Mouse (Mus musculus) adrenal gland, postnatal 10 days (tissue): ENCODE results near the gene Mx1. TPM values are rescaled to one million over a fixed set of nuclear protein-coding genes. Genes with fewer than 3 reads are reported as not detected.

Experiments used
- DNase-seq: peaks from one replicate; pipeline ENCODE4 v3.0.0; 2021; ENCODE audit warnings: mixed read lengths
- total RNA-seq, 2 experiments: library from RNA; stranded (reverse); gene quantifications; 2 replicates each; pipeline ENCODE4 v1.2.3; 2021

The Mx1 gene
- total RNA-seq, 2 experiments from 2014 or later: 0.61 to 1.7 TPM

DNA sequence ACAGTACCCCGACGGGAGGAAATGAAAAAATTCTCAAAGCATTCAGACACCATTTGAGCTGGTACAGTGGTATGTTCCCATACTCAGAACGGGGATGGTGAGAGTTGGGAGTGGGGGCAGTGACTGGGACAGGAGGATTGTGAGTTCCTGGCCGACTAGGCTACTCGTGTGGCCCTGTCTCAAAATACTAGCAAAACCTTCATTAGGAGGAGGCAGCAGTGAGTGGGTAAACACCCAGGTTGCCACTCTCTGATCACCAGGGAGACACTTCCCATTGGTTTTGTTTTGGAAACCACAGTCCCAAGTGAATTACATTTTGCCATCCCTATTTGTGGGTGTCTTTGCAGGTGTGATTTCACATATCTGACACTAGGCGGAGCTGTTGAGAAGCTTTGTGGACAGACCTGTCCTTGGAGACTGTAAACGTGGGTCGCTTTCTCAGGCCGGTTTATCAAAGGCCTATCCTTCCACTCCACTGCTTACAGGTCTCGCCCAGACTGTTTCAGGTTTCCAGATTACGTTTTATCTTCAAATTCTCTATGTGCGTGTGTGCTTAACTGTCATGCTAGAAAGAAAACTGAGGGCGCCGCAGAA lies 18.9 kb downstream of the Mx1 start:
- DNase-seq: peak; percentile 52

DNA sequence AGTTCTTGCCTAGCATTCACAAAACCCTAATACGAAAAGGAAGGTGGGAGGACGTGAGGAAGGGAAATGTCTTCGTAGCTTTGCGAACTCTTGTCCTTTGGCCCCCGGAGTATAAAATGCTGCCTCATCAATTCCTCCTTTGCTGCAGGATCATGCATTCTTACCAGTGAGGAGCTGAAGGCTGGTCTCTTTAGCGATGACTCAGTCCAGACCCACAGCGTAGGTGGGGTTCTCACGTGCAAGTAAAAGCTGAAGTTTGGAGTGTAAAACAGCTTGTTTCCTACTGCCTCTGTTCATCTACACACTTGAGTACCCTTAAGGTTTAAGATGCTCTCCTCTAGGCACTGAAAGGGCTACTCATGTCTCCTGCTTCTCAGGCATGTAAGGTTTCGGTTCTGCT lies 20.7 kb downstream of the Mx1 start:
- no peak for DNase-seq

DNA sequence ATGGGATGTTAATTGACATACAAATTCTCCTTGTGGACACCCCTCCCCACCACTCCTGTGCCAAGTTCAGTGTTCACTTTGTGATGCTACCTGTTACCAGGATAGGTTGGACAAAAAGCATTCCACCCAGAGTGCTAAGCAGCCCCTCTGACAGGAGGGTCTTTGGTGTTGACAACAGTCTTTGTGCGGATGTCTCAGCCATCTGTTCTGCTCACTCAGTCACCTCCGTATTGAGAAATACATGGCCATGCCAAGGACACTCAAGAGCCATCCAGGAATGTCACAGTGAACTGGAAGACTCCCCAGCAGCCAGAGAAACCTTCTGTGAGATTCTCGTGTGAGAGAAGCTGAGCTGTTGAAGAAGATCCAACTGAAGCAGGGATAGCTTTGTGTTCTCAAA lies 24.5 kb downstream of the Mx1 start:
- DNase-seq: no peak

DNA sequence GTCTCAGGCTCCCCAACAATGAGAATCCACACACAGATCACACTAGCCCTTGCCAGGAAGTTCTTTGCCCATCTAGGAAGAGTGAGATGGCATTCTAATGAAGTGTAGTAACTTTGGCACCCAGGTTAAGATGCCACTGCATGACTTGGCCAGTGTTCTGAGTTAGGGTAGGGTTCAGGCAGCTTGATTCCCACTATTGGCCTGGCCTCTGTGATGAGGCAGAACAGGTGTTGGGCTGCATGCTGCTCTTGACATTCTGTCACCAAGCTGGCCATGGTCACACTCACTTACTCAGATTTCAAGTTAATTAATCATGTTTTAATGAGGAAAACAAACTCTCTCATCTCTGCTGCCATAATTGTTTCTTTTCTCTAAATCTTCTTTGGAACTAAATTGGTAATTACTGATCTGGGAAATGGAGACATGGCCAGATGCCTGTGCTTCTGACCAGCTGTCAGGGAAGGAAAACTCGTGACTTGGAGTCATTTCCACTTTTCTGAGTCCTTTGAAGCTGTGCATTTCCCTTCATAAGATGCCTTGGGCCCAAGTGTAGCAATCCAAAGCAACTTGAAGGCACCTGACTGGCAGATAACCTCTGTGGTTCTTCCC lies 25.2 kb downstream of the Mx1 start:
- no peak for DNase-seq

DNA sequence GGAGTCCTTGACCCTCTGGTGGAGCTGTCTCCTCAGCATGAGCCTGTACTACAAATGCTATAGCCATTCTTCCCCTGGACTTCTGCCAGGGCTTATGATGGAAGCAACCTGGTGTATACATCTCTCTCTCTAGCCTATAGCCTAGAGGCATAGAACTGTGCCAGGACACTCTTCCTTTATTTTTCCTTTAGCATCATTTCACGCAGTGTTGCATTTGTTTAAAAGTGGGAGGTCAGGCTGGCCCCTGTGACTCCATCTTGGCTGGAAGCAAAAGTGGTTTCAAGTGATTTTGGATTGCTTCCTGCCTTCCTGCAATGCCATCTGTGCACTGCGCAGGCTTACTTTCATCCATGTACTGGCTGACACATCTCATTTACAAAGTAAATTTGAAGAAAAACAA lies 28.5 kb downstream of the Mx1 start:
- no peak for DNase-seq

DNA sequence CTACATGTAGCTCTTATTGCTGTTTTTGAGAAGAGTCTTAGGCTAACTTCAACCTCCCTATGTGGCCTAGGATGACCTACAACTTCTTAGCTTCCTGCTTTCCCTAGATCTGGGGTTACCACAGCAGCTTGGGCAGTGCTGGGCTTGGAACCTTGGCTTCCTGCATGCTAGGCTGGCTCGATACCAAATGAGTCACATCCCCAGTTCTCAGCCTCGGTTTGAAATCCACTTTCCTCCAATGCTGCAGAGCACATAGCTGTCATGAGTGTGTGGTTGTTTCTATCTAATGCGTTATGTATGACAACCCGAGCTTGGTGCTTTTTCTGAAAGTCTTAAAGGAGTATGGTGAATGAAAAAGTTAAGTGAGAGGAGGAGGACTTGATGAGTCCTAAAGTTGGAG lies 31.4 kb downstream of the Mx1 start:
- DNase-seq: peak; percentile 76

DNA sequence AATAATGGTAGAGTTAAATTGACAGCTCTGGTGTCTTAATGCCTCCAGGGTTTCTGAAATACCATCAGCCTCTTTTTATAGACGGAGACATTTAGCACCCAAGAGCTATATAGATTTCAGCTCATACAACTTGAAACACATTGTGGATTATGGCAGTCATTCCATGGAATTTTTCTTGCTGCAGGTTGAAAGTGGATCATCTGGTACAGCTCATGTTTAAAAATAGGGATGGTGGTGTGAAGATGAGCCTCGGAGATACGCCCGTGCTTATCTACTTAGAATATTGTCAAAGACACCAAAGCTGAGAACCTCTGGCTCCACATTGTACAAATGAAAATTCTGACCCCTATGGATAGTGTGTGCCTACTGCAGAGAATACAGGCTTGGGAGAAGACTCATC lies 32.6 kb downstream of the Mx1 start:
- DNase-seq: no peak

DNA sequence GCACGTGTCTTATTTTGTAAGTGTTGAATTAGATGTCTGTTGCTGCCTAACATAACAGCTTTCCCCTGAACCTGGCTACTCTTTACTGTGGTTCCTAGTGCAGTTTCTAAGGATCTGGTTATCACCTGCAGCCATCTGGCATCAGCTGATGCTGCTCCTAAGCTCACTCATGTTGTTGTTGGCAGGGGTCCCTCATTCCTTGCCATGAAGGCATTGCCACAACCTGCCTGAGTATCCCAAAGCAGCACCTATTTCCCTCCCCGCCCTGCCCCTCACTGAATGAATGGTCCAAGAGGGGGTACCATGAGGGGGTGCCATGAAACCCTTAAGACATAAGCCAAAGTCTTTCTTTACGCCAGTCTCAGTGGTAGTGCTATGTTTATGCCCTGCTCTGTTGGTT lies 34.7 kb downstream of the Mx1 start:
- no peak for DNase-seq

DNA sequence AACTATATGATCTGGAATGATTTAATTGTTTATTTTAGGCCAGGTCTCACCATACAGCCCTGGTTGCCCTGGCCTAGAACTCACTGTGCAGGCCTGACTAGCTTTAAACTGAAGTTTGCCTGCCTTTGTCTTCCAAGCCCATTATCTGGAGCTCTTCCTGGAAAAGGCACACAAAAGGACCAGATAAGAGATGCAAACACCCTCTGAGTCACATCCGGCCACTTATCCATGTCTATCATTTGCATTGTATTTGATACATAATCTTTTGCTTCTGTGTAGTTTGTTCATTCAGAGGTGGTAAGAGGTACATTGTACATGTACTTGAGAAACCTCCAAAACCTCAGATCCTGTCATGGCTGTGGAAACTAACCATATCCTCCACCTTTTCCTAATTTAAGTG lies 39.1 kb downstream of the Mx1 start:
- DNase-seq: no peak

DNA sequence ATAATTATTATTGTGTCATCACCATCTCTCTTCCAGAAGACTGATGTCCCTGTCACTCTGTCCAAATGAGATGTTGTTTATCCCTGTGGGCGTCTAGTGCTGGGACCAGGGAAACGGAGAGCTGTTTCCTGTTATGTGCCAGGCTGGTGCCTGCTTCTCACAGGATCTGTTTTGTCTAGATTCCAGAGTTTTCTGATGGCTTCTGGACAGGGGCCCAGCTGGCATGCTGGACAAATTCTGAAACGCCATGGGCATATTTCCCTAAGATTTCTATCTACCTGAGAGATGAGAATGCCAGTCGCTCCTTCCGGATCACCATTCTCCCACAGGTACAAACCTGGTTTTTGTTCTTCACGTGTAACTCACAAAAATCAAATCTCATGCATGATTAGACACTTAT lies 41.0 kb downstream of the Mx1 start:
- DNase-seq: no peak

DNA sequence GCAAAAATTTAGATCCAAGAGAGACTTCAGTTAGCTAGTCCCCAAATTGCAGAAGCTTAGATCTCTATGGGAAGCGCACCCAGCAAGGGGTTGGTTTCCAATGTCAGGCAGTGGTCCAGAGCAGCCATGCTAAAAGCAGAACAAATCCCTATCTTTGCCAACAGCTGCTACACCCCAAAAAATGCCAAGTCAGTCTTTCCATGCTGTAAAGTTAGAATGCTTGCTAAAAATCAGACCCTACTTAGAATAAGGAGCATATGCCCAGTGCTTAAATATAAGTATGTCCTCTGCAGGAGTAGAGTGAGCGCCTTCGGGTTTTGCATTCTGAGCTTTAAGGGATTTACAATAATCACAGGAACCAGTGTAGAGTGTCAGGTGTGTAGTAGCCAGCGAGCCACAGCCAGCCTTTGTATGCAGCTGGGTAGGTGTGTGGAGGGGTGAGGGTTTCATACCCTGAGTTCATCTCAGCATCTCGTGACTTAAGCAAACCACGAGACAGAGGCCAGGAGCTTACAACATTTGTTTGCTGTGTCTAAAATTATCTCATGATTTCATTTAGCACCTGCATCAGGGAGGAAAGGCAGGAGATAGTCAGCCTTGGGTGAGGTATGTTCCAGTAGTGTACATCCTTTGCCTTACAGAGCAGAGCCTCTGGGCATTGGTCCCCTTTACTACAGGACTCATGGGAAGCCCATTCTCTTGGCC lies 43.8 kb downstream of the Mx1 start:
- no peak for DNase-seq

DNA sequence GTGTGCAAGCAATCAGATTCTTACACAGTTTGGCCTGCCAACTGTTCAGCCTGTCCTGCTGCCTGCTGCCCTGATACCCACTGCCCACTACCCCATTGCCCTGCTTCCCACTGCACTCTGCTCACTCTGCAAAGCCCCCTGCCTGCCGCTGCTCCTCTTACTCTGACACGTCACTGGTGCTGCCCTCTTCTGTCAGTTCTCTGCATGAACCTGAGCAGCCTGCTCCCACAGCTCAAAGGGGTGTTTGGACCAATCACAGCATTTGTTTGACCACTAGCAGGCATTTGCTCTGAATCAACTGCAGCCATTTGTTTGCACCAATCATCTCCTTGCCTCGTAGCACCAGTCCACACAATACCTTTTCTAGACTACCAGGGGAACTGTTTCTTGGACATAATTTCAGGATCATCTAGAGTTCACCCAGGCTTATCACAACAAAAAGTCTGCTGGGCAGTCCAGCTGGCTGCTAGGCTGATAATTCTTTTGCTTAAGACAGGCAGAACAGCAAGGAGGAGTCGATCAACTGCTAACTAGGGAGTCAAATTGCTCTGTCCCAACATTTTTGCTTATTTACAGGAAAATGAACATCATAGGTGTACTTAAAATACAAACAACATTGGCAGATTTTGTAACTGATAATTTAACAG lies 44.7 kb downstream of the Mx1 start:
- DNase-seq: peak; percentile 68

DNA sequence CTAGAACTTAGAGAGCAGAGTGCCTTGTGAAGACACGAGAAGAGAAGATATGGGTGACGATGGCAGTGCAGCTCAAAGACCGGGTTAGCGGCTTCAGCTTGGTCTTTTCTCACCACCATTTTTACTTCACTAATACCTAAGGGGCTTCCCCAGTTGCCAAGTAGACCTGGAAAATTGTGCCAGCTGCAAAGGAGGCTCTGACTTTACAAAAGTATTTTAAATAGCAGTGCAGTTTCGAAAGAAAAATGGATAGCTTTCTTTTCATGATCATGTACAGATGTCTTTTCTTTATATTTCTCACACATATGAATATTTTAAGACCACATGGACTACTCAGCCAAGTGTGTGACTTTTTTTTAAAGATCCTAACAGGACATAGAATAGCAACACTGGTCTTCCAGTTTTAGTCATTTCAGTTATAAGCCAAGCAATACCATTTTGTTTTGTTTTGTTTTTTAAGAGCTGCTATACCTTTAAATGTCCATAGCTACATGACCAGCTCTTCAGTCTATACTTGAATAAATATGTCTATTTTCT lies 57.2 kb downstream of the Mx1 start:
- no peak for DNase-seq

DNA sequence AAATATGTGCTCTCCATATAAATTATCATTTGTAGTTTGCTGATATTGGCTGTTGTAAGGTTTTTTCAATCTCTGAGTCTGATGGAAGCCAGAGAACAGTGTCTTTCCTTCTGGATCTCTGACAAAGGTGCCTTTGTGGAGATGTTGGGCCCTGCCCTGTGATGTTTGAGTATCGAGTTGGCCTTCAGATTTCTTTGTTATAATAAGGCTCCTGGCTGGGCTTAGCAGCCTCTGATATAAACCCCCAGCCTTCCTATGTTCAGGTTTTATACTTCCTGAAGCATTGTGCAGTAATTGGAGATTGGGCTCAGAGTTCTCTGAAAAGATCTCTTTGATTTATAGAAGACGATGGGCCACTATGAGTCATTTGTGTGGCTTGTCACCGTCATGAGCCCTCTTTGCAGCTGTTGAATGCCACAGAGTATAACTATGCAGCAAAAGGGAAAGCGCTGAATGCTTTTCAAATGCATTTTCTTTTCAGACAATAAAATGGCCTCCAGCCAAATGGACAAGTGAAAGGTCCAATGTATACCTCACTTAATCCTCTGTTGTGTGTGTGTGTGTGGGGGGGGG lies 60.4 kb downstream of the Mx1 start:
- DNase-seq: no peak

DNA sequence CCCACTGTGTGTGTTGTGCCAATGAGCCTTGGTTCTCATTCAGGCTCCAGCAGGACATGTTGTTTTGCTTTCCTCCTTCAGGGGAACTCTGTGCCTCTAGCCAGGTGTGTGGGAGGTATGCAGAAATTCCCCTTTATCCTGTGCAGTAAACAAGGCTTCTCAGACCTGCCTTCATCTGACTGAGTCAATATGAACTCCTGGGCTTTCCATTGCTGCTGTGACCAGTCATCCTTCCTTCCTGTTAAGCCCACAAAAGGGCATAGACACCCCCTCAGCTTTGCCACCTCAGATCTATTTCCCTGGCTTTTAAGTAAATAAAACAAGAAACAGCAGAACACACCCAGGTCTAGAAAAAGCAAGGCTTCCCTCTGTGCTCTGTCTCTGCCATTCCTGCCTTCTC lies 61.0 kb downstream of the Mx1 start:
- no peak for DNase-seq

DNA sequence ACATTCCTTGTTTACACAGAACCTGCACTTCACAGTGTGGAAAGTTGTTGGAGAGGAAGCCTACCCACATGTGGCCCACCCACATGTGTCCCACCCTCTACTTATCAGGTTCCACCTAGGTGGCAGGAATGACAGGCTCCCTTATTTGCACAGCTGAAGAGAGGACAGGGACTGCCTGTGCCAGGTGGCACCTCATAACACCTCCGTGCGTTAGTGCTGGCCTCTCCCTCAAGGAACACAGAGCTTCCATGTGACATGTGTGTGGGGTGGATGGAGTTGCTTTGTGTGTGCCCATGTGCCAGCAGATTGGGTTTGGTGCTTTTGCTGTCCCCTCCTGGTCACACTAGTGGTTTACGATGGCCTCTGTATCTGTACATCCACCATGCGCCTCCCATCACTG lies 62.7 kb downstream of the Mx1 start:
- no peak for DNase-seq

DNA sequence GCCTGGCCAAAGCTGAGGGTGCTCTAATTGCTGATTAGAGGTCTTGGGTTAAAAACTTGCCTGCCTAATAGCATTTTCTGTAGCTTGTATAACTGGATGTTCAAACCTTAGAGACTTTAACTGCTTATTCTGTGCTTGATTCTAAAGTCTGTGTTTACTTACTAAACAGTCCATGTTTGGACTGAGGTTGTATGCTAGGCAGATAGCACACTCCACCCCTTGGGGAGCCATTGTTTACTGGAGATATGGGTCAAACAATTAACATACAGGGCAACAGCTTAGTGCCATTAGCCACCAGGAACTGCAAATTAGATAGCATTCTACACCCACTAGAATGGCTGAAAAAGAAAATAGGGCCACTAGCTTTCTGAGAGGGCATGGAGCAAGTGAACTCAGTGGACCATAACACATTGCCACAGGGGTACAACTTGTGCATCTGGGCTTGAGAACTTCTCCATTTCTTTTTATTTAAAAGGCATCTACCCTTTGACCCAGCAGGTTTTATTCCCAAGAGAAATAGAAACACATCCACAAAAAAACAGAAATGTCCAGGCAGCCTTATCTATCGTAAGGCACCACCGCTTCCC lies 64.7 kb downstream of the Mx1 start:
- no peak for DNase-seq

Other genes starting within 250 kb of the Mx1 start
- 10 to 100 TPM; 16.5 to 18.7 TPM for gene Bace2, start 106.2 kb downstream of the Mx1 start, total RNA-seq
- gene Fam3b, start 51.9 kb upstream of the Mx1 start, total RNA-seq: under 1 TPM in 1 of 2 experiments, not detected in 1; 0.36 TPM
- gene Tmprss2, start 148.3 kb upstream of the Mx1 start, total RNA-seq: under 1 TPM; 0.12 to 0.90 TPM